Mouse (Mus musculus): ENCODE measurements around the gene Cyp2t4. TPM values are rescaled to one million over a fixed set of nuclear protein-coding genes. Genes with fewer than 3 reads are reported as not detected.

Gene Cyp2t4
- total and polyA plus RNA-seq, 2 experiments from 2014 or later = 0.09 TPM; not detected in 1

- DNase-seq (ENCODE audit: low spot score) = peak; percentile 76
- Histone ChIP-seq H3K4me2 (ENCODE audit: low read depth, low read length) (no peak overlapping the region), H3K4me3 (ENCODE audit: low read length) (no peak overlapping the region), H3K36me3 (ENCODE audit: insufficient read depth, low read length) (no peaks in the 10 kb centered on the region), H3K9ac (replicated peaks; ENCODE audit: low read length) (no peak overlapping the region), H3K27me3 (ENCODE audit: insufficient read depth, low read length) (no peaks in the 10 kb centered on the region), H3K9me3 (ENCODE audit: low read length) (no peaks in the 10 kb centered on the region), H3K27ac (no peak overlapping the region), H3K4me1 (ENCODE audit: insufficient read depth, low read length) (no peaks in the 10 kb centered on the region)
- peak; percentile 54 for TF ChIP-seq CTCF (IDR thresholded peaks at IDR 0.05; ENCODE audit: low read depth)
- WGBS = 15% methylated on average over 10 of the region's 10 CpGs
- ATAC-seq = 0 out of 2 replicates have a peak, but pooled peaks have one; percentile 33
Observed at GRCm38 (mm10) chr7:27132588-27132987, 20.9 kb upstream of the Cyp2t4 start.

GRCm38 (mm10) chr7:27133156-27133555, 20.4 kb upstream of the Cyp2t4 start:
- Histone ChIP-seq H3K9ac (replicated peaks; ENCODE audit: low read length) (no peak overlapping the region), H3K27ac (no peak overlapping the region), H3K9me3 (ENCODE audit: low read length) (no peaks in the 10 kb centered on the region), H3K4me2 (ENCODE audit: low read depth, low read length) (no peak overlapping the region), H3K27me3 (ENCODE audit: insufficient read depth, low read length) (no peaks in the 10 kb centered on the region), H3K4me1 (ENCODE audit: insufficient read depth, low read length) (no peaks in the 10 kb centered on the region), H3K36me3 (ENCODE audit: insufficient read depth, low read length) (no peaks in the 10 kb centered on the region), H3K4me3 (ENCODE audit: low read length) (no peak overlapping the region)
- ATAC-seq (no peak), DNase-seq (ENCODE audit: low spot score) (no peak)
- WGBS = 72% methylated on average over 12 of the region's 12 CpGs
- no peak for TF ChIP-seq CTCF (IDR thresholded peaks at IDR 0.05; ENCODE audit: low read depth)

GRCm38 (mm10) chr7:27133757-27134156, 19.8 kb upstream of the Cyp2t4 start:
- Histone ChIP-seq H3K27ac (no peak overlapping the region), H3K9ac (replicated peaks; ENCODE audit: low read length) (no peak overlapping the region), H3K4me1 (ENCODE audit: insufficient read depth, low read length) (no peaks in the 10 kb centered on the region), H3K4me3 (ENCODE audit: low read length) (no peak overlapping the region), H3K9me3 (ENCODE audit: low read length) (no peaks in the 10 kb centered on the region), H3K27me3 (ENCODE audit: insufficient read depth, low read length) (no peaks in the 10 kb centered on the region), H3K36me3 (ENCODE audit: insufficient read depth, low read length) (no peaks in the 10 kb centered on the region), H3K4me2 (ENCODE audit: low read depth, low read length) (no peak overlapping the region)
- no peak for TF ChIP-seq CTCF (IDR thresholded peaks at IDR 0.05; ENCODE audit: low read depth)
- 81% methylated on average over 4 of the region's 4 CpGs for WGBS
- ATAC-seq = no peak
- DNase-seq (ENCODE audit: low spot score) = no peak

GRCm38 (mm10) chr7:27136410-27136996, 17.0 kb upstream of the Cyp2t4 start:
- H3K4me3 ChIP-seq (ENCODE audit: low read length) = no peak overlapping the region
- no peaks in the 10 kb centered on the region for H3K4me1 ChIP-seq (ENCODE audit: insufficient read depth, low read length)
- no peak overlapping the region for H3K4me2 ChIP-seq (ENCODE audit: low read depth, low read length)
- no peak overlapping the region for H3K27ac ChIP-seq
- no peaks in the 10 kb centered on the region for H3K27me3 ChIP-seq (ENCODE audit: insufficient read depth, low read length)
- no peak for DNase-seq (ENCODE audit: low spot score)
- H3K9me3 ChIP-seq (ENCODE audit: low read length) = no peaks in the 10 kb centered on the region
- 66% methylated on average over 8 of the region's 8 CpGs for WGBS
- no peaks in the 10 kb centered on the region for H3K36me3 ChIP-seq (ENCODE audit: insufficient read depth, low read length)
- no peak for ATAC-seq
- no peak overlapping the region for H3K9ac ChIP-seq (replicated peaks; ENCODE audit: low read length)
- no peak for TF ChIP-seq CTCF (IDR thresholded peaks at IDR 0.05; ENCODE audit: low read depth)

- TF ChIP-seq CTCF (IDR thresholded peaks at IDR 0.05; ENCODE audit: low read depth) = no peak
- Histone ChIP-seq H3K9ac (replicated peaks; ENCODE audit: low read length) (no peak overlapping the region), H3K27ac (no peak overlapping the region), H3K9me3 (ENCODE audit: low read length) (no peaks in the 10 kb centered on the region), H3K4me2 (ENCODE audit: low read depth, low read length) (no peak overlapping the region), H3K27me3 (ENCODE audit: insufficient read depth, low read length) (no peaks in the 10 kb centered on the region), H3K4me3 (ENCODE audit: low read length) (no peak overlapping the region), H3K4me1 (ENCODE audit: insufficient read depth, low read length) (peaks cover 6% of the 10 kb centered on the region; the same call in 1 of the 2 replicates), H3K36me3 (ENCODE audit: insufficient read depth, low read length) (peaks cover 23% of the 10 kb centered on the region)
- WGBS = 76% methylated on average over 12 of the region's 13 CpGs
- DNase-seq (ENCODE audit: low spot score) = no peak
- ATAC-seq = no peak
Observed at GRCm38 (mm10) chr7:27156005-27156404, 2.5 kb downstream of the Cyp2t4 start.

- H3K9me3 ChIP-seq (ENCODE audit: low read length) = no peaks in the 10 kb centered on the region
- H3K27ac ChIP-seq = no peak overlapping the region
- no peak for TF ChIP-seq CTCF (IDR thresholded peaks at IDR 0.05; ENCODE audit: low read depth)
- no peak overlapping the region for H3K4me3 ChIP-seq (ENCODE audit: low read length)
- no peak overlapping the region for H3K4me2 ChIP-seq (ENCODE audit: low read depth, low read length)
- peaks cover 23% of the 10 kb centered on the region for H3K36me3 ChIP-seq (ENCODE audit: insufficient read depth, low read length)
- WGBS = 89% methylated on average over 9 of the region's 9 CpGs
- H3K4me1 ChIP-seq (ENCODE audit: insufficient read depth, low read length) = peaks cover 12% of the 10 kb centered on the region
- ATAC-seq (no peak), DNase-seq (ENCODE audit: low spot score) (no peak)
- no peak overlapping the region for H3K9ac ChIP-seq (replicated peaks; ENCODE audit: low read length)
- H3K27me3 ChIP-seq (ENCODE audit: insufficient read depth, low read length) = no peaks in the 10 kb centered on the region
Observed at GRCm38 (mm10) chr7:27158171-27158570, 4.7 kb downstream of the Cyp2t4 start.

GRCm38 (mm10) chr7:27159256-27159655, 5.7 kb downstream of the Cyp2t4 start:
- DNase-seq (ENCODE audit: low spot score) = no peak
- no peak for TF ChIP-seq CTCF (IDR thresholded peaks at IDR 0.05; ENCODE audit: low read depth)
- Histone ChIP-seq H3K9ac (replicated peaks; ENCODE audit: low read length) (no peak overlapping the region), H3K4me1 (ENCODE audit: insufficient read depth, low read length) (peaks cover 23% of the 10 kb centered on the region), H3K27ac (no peak overlapping the region), H3K4me2 (ENCODE audit: low read depth, low read length) (no peak overlapping the region), H3K27me3 (ENCODE audit: insufficient read depth, low read length) (no peaks in the 10 kb centered on the region), H3K36me3 (ENCODE audit: insufficient read depth, low read length) (peaks cover 23% of the 10 kb centered on the region), H3K4me3 (ENCODE audit: low read length) (no peak overlapping the region), H3K9me3 (ENCODE audit: low read length) (no peaks in the 10 kb centered on the region)
- ATAC-seq = no peak
- 93% methylated on average over 6 of the region's 6 CpGs for WGBS

All from hindbrain, postnatal 0 days (tissue).